8 mouse cellular contexts compared by ENCODE assay signal in genomic region chr3:116861223-116861539, GRCm38 (mm10). TPM values are rescaled to one million over a fixed set of nuclear protein-coding genes. Genes with fewer than 3 reads are reported as not detected.
DNase-seq lines count a peak whose midpoint lies in the region; ATAC-seq and TF ChIP-seq lines count a peak whose summit lies in the region.

No protein-coding gene starts in this region.

- peaks cover 10% of the 10 kb centered on the region; the same call in 1 of the 2 replicates for H3K4me1 ChIP-seq in kidney, embryonic 15.5 days
- peaks cover 4% of the 10 kb centered on the region; the same call in 1 of the 2 replicates for H3K4me1 ChIP-seq in bone marrow, adult 2 months (ENCODE audit: control insufficient read depth, insufficient read depth, low read length)
- peaks cover 9% of the 10 kb centered on the region for H3K4me1 ChIP-seq in hindbrain, embryonic 13.5 days (replicated peaks)
- 0 out of 2 replicates have a peak, but pooled peaks cover 6% of the 10 kb centered on the region for H3K4me1 ChIP-seq in midbrain, embryonic 12.5 days

- H3K27ac ChIP-seq in kidney, embryonic 15.5 days, result peak overlapping the region; percentile 84
- H3K27ac ChIP-seq in bone marrow, adult 2 months (ENCODE audit: control insufficient read depth, insufficient read depth, low read depth, low read length, poor library complexity), result peak overlapping the region; percentile 96
- H3K27ac ChIP-seq in hindbrain, embryonic 13.5 days, result no peak overlapping the region
- H3K27ac ChIP-seq in midbrain, embryonic 12.5 days (replicated peaks), result no peak overlapping the region

- DNase-seq in kidney, postnatal 4 days, result no peak
- DNase-seq in urinary bladder, postnatal 14 days (ENCODE audit: low spot score), result no peak
- no peak for DNase-seq in frontal cortex, postnatal 10 days (ENCODE audit: low spot score in 2 of 2)
- DNase-seq in kidney, adult 18-20 months, result no peak

- no peak for TF ChIP-seq CTCF in bone marrow, adult 2 months (IDR thresholded peaks at IDR 0.05; ENCODE audit: control insufficient read depth, insufficient read depth, low read length)

- peak overlapping the region; percentile 92 for H3K4me2 ChIP-seq in kidney, embryonic 15.5 days
- peak overlapping the region; percentile 87 for H3K4me2 ChIP-seq in hindbrain, embryonic 13.5 days
- peak overlapping the region; percentile 86 for H3K4me2 ChIP-seq in midbrain, embryonic 12.5 days (replicated peaks)

- 11% methylated on average over 4 of the region's 4 CpGs for WGBS in kidney, embryonic 15.5 days
- 1% methylated on average over 4 of the region's 4 CpGs for WGBS in bone marrow, adult 2 months
- WGBS in hindbrain, embryonic 13.5 days, result 16% methylated on average over 4 of the region's 4 CpGs
- 15% methylated on average over 4 of the region's 4 CpGs for WGBS in midbrain, embryonic 12.5 days

- no peaks in the 10 kb centered on the region for H3K36me3 ChIP-seq in kidney, embryonic 15.5 days
- H3K36me3 ChIP-seq in hindbrain, embryonic 13.5 days, result no peaks in the 10 kb centered on the region
- no peaks in the 10 kb centered on the region for H3K36me3 ChIP-seq in midbrain, embryonic 12.5 days

- H3K9ac ChIP-seq in kidney, embryonic 15.5 days, result 0 out of 2 replicates have a peak overlapping the region, but pooled peaks have one; percentile 53
- H3K9ac ChIP-seq in hindbrain, embryonic 13.5 days, result peak overlapping the region; percentile 72
- H3K9ac ChIP-seq in midbrain, embryonic 12.5 days (replicated peaks), result peak overlapping the region; percentile 63

- H3K4me3 ChIP-seq in kidney, embryonic 15.5 days (replicated peaks), result peak overlapping the region; percentile 61
- H3K4me3 ChIP-seq in bone marrow, adult 2 months (replicated peaks; ENCODE audit: control insufficient read depth, low read depth, low read length), result peak overlapping the region; percentile 83
- peak overlapping the region; percentile 54 for H3K4me3 ChIP-seq in hindbrain, embryonic 13.5 days
- H3K4me3 ChIP-seq in midbrain, embryonic 12.5 days, result peak overlapping the region; percentile 58

- H3K9me3 ChIP-seq in kidney, embryonic 15.5 days (replicated peaks), result no peaks in the 10 kb centered on the region
- no peaks in the 10 kb centered on the region for H3K9me3 ChIP-seq in hindbrain, embryonic 13.5 days
- no peaks in the 10 kb centered on the region for H3K9me3 ChIP-seq in midbrain, embryonic 12.5 days

- ATAC-seq in kidney, embryonic 15.5 days (replicated peaks; ENCODE audit: low FRiP score), result peak; percentile 52
- peak; percentile 74; the same call in 1 of the 2 replicates for ATAC-seq in hindbrain, embryonic 13.5 days (ENCODE audit: low FRiP score)
- peak; percentile 42; the same call in 1 of the 2 replicates for ATAC-seq in midbrain, embryonic 12.5 days (ENCODE audit: low FRiP score, low read depth)

- no peak for TF ChIP-seq POLR2A in bone marrow, adult 2 months (IDR thresholded peaks at IDR 0.05; ENCODE audit: borderline replicate concordance, control insufficient read depth, low read depth, low read length)

- no peaks in the 10 kb centered on the region for H3K27me3 ChIP-seq in kidney, embryonic 15.5 days
- H3K27me3 ChIP-seq in hindbrain, embryonic 13.5 days, result no peaks in the 10 kb centered on the region
- H3K27me3 ChIP-seq in midbrain, embryonic 12.5 days, result no peaks in the 10 kb centered on the region; the same call in 1 of the 2 replicates

RNA-seq across cellular contexts. Expression of gene Frrs1, which starts 1.9 kb away (rescaled TPM):
- polyA plus RNA-seq in kidney, embryonic 15.5 days (2015; fragmentation: Nextera tagmentation; extraction: Ambion mirVana), result 22.7 and 23.5 TPM in 2 replicates
- polyA plus RNA-seq in bone marrow, adult 2 months (2011; ENCODE audit: insufficient read depth, insufficient read length, low replicate concordance, missing spikeins), result 15.9 and 24.6 TPM in 2 replicates
- 3.4 and 3.9 TPM in 2 replicates for polyA plus RNA-seq in hindbrain, embryonic 13.5 days (2015; fragmentation: Nextera tagmentation; extraction: Ambion mirVana)
- polyA plus RNA-seq in midbrain, embryonic 12.5 days (2016; fragmentation: Nextera tagmentation; extraction: Ambion mirVana), result 3.9 and 5.7 TPM in 2 replicates

RNA-seq across cellular contexts. Expression of gene Agl, which starts 53.2 kb away (rescaled TPM):
- polyA plus RNA-seq in kidney, embryonic 15.5 days (2015; fragmentation: Nextera tagmentation; extraction: Ambion mirVana), result 20.6 and 21.3 TPM in 2 replicates
- 2.2 and 4.7 TPM in 2 replicates for polyA plus RNA-seq in bone marrow, adult 2 months (2011; ENCODE audit: insufficient read depth, insufficient read length, low replicate concordance, missing spikeins)
- 16.5 and 17.3 TPM in 2 replicates for polyA plus RNA-seq in hindbrain, embryonic 13.5 days (2015; fragmentation: Nextera tagmentation; extraction: Ambion mirVana)
- 16.1 and 17.0 TPM in 2 replicates for polyA plus RNA-seq in midbrain, embryonic 12.5 days (2016; fragmentation: Nextera tagmentation; extraction: Ambion mirVana)

Comparison
In these comparisons a context has a peak if more than half of its experiments do, and no peak if none do; other contexts are left out.
1. H3K27ac ChIP-seq: peak in kidney, embryonic 15.5 days (single experiment) and bone marrow, adult 2 months (single experiment); none in hindbrain, embryonic 13.5 days (single experiment) and midbrain, embryonic 12.5 days (single experiment).
2. Peak in every context shown above with its lines, with median percentiles within 50 percentile points of each other: ATAC-seq, H3K4me2 ChIP-seq, H3K4me3 ChIP-seq and H3K9ac ChIP-seq.